Mouse (Mus musculus) right cerebral cortex, adult 2 months (tissue): ENCODE measurements around the gene Sez6l.
A peak's percentile ranks its signal among the peaks of the same experiment; 100 is the strongest.

Experiments
- DNase-seq, 2 experiments: peaks; one replicate each; pipeline ENCODE4 v3.0.0; 2021 to 2022; ENCODE audit warnings: low spot score in 2 of 2

Sez6l gene

GRCm38 (mm10) chr5:112576993-112577670 is at the start of gene Sez6l:
Gene Sez6l (minus strand): TSS chr5:112577185.
- DNase-seq: peak; percentile 76 to 78

DNA sequence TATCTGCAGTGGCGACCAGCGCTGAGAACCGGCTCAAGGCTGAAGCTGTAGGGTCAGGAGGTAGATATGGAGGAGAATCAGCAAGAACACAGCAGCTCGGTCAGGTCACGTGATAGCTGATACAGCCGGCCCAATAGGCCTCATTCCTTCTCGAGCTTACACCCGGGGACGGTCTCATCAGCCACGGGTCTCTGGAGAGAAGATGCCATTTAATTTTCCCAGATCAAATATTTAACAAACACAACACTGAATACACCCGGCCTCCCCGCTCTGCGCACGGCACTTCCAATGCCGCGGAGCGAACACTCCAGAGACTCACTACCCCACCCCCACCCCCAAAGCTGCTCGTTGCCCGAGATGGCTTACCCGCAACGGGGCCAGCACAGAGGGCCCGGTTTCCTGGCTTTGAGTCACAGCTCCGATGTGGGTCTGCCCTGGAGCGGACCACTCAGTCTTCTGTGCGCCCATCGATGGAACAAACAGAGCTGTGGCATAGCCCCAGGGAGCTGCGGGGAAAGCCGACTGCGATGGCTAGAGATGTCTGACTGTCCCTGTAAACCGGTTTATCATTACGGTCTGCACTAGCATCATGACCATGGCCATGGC is 48.7 kb upstream of the Sez6l start:
- DNase-seq: no peak

GRCm38 (mm10) chr5:112622946-112623345 is 46.0 kb upstream of the Sez6l start:
- no peak for DNase-seq

GRCm38 (mm10) chr5:112620256-112620655 is 43.3 kb upstream of the Sez6l start:
- DNase-seq: no peak

- DNase-seq: no peak
These were observed 42.4 kb upstream of the Sez6l start for GRCm38 (mm10) chr5:112619344-112619743.

- DNase-seq: no peak
These were observed 40.7 kb upstream of the Sez6l start for GRCm38 (mm10) chr5:112617602-112618247.

- DNase-seq: no peak
These were observed 39.1 kb upstream of the Sez6l start for GRCm38 (mm10) chr5:112615946-112616617.

DNA sequence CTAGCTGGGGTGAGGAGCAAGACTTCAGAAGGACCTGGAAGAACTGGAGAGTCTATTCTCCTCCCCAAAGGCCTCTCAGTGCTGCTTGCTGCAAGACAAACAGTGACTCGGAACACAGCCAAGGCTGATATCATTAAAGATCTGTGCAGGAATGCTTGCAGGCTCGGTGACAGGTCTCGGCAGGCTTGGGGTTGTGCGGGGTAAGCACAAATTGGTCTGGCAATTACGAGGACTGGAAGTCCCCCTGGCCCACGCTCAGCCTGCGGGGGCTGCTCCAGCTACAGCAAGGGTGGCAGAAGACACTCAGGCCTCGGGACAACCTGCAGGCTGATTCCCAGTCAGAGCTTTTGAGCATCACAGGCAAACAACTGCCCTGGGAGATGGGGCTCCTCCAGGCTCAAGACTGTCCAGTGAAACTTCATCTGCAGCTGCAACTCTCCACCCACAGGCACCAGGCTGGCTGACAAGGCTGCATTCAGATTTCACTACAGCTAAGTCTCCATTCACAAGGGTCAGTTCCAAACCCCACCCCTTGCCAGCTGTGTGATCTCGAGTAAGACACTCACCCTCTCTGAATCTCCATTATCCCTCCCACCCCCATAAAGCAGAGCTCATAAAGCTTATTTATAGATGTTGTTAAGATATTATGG is 31.0 kb upstream of the Sez6l start:
- DNase-seq: peak; percentile 21

GRCm38 (mm10) chr5:112607119-112607518 is 30.1 kb upstream of the Sez6l start:
- DNase-seq: no peak

GRCm38 (mm10) chr5:112605371-112605770 is 28.4 kb upstream of the Sez6l start:
- DNase-seq: no peak

DNA sequence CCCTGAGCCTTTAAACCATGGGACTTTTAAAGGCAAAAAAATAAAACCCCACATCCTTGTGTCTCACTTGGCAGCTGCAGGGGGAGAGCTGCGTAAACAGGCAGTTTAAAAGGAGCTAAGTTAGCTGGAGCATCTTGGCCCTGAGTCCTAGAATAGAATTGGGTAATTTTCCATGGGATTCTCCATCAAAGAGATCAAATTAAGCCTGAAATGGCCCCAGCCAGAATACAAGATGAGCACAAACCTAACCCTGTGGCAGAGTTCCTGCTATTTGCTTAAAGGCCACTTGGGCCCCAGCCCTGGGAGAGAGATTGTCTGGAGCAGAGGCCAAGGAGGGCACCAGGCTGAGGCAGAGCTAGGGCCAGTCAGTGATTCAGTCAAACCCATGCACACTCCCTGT is 27.3 kb upstream of the Sez6l start:
- peak in 1 of 2 experiments; percentile 13 for DNase-seq

- DNase-seq: no peak
These were observed 26.6 kb upstream of the Sez6l start for GRCm38 (mm10) chr5:112603594-112603993.

- DNase-seq: no peak
These were observed 23.4 kb upstream of the Sez6l start for GRCm38 (mm10) chr5:112600309-112600939.

GRCm38 (mm10) chr5:112599538-112600308 is 22.7 kb upstream of the Sez6l start:
- DNase-seq: no peak

GRCm38 (mm10) chr5:112597876-112598275 is 20.9 kb upstream of the Sez6l start:
- peak in 1 of 2 experiments; percentile 48 for DNase-seq

- no peak for DNase-seq
These were observed 20.3 kb upstream of the Sez6l start for GRCm38 (mm10) chr5:112597307-112597706.

DNA sequence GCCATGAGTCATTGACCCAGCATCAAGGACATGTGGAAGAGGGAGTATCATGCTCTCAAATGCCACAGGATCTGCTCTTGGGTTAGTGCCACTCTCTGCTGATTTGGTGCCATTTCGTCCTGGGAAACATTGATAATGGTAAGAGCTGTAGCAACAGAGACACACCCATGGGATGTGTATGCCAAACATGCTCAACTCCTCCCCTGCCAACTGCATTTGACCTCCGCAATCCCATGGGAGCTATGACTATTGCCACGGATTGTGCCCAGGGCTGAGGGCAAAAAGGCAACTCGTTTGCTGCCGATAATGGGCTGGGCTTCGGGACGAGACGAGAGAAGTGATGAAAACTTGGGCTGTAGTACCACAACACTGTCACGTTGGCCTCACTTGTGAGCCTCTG is 19.7 kb upstream of the Sez6l start:
- no peak for DNase-seq

DNA sequence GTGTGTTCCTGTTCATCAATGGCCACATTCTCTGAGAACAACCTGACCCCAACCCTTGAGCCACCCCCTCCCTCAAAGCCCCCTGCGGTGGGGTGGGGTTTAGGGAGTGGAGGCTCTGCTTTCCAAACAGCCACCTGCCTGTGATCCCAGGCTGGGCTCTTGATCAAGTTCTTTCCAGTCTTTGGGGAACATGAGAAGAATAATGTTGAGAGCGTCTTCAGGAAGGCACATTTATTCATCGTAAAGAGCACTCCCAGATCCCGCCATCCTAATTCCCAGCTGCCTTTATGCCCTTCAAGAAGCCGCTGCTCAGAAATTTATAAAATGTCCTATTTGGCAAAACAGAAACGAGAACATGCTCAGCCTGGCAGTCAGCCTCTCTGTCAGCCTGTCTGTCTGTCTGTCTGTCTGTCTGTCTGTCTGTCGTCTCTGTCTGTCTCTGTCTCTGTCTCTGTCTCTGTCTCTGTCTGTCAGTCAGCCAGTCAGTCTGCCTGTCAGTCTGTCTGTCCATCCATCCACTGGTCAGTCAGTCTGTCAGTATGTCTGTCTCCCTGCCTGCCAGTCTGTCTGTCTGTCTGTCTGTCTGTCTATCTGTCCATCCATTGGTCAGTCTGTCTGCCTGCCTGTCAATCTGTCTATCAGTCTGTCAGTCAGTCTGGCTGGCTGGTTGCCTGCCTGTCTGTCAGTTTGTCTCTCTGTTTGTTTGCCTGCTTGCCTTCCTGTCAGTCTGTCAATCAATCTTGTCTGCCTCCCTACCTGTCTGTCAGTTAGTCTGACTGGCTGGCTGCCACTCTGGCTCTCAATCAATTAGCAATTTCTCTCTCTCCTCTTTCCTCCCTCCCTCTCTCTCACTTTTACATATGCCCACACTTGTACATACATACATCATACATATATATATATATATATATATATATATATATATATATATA is 19.0 kb upstream of the Sez6l start:
- no peak for DNase-seq

DNA sequence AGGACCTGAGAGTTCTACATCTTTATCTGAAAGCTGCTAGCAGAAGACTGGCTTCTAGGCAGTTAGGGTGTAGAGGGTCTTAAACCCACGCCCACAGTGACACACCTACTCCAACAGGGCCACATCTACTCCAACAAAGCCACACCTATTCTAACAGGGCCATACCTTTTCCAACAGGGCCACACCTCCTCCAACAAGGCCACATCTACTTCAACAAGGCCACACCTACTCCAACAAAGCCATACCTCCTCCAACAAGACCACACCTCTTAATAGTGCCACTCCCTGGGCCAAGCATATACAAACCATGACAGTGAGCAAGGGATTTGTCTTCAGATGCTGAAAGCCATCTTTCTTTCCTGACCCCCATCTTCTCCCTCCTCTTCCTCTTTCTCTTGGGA is 14.7 kb upstream of the Sez6l start:
- DNase-seq: no peak

DNA sequence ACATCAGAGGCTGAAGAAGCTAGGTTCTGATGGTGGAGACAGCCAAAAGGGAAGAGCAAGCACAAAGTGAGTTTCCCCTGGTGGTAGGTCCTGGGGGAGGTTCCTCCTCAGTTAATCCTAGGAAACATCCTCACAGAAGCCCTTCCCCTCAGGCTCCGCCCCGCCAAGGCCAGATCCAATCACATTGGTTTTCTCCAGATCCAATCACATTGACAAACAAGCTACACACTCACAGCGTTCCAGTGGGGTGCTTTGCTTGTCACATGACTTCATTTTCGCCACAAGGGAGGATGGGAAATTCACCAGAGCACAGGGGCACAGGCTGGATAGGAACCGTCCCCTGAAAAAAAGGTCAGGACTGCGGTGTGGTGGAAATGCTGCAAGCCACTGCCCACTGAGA is 9.1 kb upstream of the Sez6l start:
- DNase-seq: no peak
